Mouse (Mus musculus) thymus, postnatal 36 days (tissue): ENCODE measurements around the gene Ripor1.

Experiments
- DNase-seq, 2 experiments: peaks; one replicate each; pipeline ENCODE4 v3.0.0; 2022; ENCODE audit warnings: mixed read lengths in 2 of 2

The Ripor1 gene

DNA sequence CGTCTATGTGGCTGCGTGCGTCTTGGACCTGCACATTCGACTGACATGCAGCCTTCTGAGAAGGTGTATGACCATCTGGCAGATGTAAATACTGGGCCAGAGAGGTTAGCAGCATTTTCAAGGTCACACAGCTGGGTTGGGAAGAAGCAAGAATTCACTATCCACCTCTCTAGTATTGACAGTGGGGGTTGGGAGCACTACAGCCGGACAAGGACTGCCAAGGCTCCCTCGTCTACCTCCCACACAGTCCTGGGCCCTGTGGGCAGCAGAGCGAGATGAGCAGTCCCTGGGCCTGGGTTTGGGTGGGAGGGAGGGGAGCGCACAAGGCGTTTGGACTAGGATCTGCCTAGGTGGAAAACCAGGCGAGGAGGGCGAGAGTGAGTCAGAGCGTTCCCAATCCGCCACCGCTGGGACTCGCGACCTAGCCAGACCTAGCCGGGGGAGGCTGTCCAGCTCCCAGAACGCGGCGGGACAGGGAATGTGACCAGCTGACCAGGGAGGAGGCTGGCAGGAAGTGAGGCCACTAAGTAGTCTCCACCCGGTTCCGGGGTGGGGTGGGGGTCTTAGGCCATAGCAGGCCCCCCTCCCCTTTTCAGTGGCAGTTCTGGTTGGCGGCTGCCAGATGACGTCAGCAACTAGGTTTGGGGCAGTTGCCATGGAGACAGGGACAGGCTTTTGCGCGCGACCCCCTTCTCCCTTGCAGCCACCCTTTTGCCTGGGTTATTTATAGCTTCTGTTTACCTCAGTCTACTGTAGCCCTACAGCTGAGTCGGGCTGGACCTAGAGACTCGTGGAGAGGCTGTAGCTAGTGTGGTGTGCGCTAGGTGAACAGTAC, 1.4 kb downstream of the Ripor1 start:
- peak; percentile 81 to 88 for DNase-seq

GRCm38 (mm10) chr8:105607062-105607461, 2.0 kb downstream of the Ripor1 start:
- no peak for DNase-seq

GRCm38 (mm10) chr8:105607684-105608083, 2.6 kb downstream of the Ripor1 start:
- peak; percentile 63 to 66 for DNase-seq

DNA sequence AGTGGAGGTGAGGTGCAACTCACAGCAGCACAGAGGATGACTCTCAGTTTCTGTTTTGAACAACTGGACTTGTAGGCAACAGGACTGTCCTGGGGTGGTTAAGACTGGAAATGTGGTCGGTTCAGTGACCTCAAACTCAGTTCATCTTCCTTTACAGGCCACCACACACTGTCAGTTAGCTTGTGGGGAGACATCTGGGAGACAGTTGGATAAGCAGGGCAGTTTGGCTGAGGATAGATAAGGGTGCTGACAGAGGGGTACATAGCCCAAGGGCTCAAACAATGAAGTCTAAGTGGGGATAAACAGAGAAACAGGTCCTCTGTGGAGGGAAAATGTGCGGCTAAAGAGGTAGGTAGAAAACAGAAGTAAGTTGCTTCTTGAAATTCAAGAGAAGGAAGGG, 4.3 kb downstream of the Ripor1 start:
- no peak for DNase-seq

DNA sequence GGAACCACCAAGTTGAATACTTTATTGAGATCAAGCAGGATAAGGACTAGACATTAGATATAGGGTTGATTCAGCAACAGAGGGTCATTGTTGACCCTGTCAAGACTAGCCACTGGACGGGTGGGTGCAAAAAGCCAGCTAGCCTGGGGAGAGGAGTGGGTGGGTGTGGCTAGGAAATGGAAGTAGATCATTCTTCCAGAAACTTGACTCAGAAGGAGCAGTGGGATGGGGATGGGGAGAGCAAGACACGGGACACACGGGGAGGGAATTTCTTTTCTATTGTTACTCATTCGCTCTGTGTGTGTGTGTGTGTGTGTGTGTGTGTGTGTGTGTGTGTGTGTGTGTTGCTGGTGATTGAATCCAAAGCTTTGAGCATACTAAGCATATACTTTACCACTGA, 4.7 kb downstream of the Ripor1 start:
- DNase-seq: no peak

DNA sequence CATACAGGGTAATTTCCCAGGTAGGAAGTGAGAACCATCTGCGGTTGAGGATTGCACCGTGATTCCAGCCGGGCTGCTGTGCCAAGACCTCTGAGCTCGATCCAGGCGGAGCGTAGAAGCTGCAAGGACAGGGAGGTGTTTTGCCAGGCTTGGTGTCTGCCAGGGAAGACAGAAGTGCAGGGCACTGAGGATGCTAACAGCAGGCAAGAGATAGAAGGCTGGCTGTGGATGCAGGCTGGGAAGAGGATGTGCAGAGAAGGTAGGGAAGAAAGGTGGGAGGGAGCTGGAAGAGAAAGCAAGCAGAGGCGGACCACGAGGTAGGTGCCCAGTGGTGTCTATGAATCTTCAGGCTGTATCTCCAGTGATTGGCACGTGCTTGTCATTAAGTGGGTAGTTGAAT, 6.8 kb downstream of the Ripor1 start:
- no peak for DNase-seq

GRCm38 (mm10) chr8:105613037-105613436, 8.0 kb downstream of the Ripor1 start:
- DNase-seq: peak; percentile 32 to 50

DNA sequence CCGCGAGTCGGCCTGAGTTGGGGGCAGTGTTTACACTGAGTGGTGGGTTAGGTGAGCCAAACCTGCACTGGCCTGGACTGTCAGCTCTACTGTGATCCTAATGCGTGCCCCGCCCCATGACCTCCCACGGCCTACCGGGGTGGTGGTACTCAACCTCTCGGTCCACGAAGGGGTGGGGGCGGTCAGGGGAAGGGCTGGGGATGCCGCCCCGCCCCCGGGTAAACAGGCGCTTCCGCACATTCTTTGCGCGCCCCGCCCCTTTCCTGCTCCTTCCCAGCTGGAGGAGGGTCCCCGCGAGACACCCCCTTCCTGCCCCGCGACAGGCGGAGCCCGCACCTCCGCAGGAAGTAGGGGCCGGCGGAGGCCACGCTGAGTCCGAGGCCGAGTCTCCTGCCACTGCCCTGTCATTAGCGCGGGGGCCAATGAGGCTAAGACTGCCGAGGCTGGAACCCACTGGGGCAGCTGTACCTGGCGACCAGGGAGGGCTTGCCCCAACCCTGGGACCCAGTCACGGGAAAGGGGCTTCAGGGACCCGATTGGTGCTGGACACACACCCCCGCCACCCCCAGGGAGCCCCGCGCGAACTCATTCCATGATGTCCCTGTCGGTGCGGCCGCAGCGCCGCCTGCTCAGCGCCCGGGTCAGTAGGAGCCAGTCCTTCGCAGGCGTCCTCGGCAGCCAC, 8.9 kb downstream of the Ripor1 start:
- DNase-seq: peak; percentile 87 to 92

DNA sequence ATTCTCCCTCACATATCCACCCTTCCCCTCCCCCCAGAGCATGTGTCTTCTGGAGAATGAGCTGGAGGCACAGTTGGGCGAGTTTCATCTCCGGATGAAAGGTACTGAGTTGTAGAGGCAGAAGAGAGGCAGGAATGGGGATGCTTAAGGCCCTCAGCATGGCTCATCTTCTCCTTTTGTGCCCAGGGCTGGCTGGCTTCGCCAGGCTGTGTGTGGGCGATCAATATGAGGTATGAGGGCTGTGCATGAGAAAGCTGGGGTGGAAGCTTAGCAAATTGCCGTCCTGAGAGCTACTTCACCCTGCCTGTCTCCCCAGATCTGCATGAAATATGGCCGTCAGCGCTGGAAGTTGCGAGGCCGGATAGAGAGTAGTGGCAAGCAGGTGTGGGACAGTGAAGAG, 10.9 kb downstream of the Ripor1 start:
- DNase-seq: no peak

DNA sequence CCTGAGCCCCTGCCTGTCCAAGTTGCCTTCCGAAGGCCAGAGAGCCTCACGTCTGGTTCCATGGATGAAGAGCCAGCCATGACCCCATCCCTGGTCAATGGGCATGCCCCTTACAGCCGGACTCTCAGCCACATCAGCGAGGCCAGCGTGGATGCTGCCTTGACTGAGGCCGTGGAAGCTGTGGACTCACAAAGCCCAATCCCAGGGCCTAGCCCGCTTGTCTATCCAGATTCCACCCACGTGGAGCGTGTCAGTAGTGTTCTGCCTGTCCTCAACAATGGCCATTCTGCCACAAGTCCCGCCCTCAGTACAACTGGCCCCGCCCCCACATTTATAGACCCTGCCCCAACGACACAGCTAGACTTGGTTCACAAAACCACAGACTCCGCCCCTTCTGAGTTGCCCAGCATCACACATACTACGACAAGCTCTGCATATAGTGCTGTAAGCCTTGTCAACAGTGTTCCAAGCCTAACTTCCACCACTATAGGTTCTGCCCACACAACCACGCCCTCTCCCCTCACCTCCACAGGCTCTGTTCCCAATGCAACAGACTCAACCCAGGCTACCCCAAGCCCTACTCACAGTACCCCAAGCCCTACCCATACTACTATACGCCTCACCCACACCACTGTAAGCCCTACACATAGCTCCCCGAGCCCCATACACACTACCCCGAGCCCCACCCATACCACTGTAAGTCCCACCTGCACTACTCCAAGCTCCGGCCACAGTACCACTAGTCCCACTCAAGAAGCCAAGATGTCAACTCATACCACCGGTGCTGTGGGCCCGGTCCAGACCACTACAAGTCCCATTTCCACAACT, 12.6 kb downstream of the Ripor1 start:
- peak; percentile 37 to 64 for DNase-seq

- peak in 1 of 2 experiments; percentile 36 for DNase-seq
These were observed 13.2 kb downstream of the Ripor1 start for GRCm38 (mm10) chr8:105618279-105618634.

GRCm38 (mm10) chr8:105618892-105619591, 14.0 kb downstream of the Ripor1 start:
- DNase-seq: peak in 1 of 2 experiments; percentile 34

GRCm38 (mm10) chr8:105620211-105620610, 15.2 kb downstream of the Ripor1 start:
- peak in 1 of 2 experiments; percentile 52 for DNase-seq

GRCm38 (mm10) chr8:105620946-105621720, 16.1 kb downstream of the Ripor1 start:
- peak in 1 of 2 experiments; percentile 55 for DNase-seq

- DNase-seq: peak in 1 of 2 experiments; percentile 49
These were observed 16.8 kb downstream of the Ripor1 start for GRCm38 (mm10) chr8:105621841-105622240.

DNA sequence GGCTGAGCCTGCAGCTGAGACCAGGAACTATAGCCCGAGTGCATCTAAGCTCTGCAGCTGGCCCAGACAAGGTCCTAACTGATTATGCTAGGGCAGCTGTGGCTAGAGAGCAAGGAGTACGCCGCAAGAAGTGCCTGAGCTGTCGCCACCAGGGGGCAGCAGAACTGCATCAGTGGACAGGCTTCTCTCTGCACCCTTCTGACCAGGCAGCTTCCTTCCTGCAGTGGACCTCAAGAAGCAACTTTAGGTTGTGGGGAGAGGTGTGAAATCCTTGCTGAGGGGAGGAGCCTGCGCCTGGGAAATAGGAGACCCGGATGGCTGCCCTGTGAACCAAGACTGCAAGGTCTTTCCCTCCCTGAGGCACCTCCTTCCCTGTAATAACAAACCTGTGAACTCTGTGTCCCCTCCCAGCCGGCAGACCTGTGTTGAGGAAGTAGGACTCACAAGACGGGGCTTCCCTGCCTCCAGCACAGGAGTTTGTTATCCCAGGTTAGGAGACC, 17.4 kb downstream of the Ripor1 start:
- peak; percentile 96 to 98 for DNase-seq

DNA sequence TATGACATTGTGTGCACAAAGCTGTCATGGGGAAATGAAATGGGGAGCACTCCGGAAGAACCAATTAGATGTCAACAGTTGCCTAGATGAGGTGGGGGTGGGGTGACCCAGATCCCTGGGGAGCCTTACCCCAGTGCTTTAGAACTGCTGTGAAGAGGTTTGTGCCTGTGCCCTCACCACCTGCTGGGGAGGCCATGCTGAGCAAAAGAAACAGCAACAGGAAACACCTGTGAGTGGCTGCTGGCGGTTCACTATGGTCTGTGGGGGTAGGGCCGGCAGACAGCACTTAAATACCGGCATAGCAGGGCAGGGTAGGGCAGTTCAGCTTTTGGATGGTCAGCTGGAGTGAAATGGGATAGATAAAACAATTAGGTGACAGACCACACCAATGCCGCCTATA, 18.1 kb downstream of the Ripor1 start:
- peak; percentile 86 to 96 for DNase-seq

- peak; percentile 50 to 54 for DNase-seq
These were observed 18.7 kb downstream of the Ripor1 start for GRCm38 (mm10) chr8:105623679-105624245.

DNA sequence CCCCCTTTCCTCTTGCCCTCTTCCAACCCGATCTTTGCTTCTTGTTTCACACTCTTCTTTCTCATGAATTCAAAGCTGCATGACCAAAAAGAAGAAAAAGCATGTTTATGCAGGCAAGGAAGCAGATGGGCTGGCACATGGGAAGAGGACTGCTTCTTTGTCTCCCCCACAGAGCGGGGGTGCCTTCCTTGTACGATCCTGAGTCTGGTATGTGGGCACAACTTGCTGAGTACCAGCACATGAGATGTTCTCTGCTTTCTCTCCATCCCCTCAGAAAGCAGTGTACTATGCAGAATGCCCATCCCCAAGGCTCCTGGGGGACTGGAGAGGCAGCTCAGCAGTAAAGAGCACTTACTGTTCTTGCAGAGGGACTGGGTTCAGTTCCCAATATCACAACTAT, 19.3 kb downstream of the Ripor1 start:
- DNase-seq: peak; percentile 71 to 75

DNA sequence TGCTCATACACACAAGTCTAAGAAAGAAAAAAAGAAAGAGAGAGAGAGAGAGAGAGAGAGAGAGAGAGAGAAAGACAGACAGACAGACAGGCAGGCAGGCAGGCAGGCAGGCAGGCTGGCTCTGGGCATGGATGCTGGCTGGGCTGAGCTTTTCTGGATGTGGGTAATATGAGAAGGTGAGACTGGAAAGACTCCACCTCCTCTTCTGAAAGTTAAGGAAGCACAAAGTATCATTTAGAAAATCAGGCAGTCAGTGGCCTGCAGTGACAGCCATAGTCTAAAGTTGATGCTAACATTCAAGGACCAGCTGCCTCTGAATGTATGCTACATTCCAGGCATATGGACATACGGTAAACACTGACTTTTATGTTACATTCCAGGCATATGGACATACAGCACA, 19.8 kb downstream of the Ripor1 start:
- peak; percentile 42 to 51 for DNase-seq

DNA sequence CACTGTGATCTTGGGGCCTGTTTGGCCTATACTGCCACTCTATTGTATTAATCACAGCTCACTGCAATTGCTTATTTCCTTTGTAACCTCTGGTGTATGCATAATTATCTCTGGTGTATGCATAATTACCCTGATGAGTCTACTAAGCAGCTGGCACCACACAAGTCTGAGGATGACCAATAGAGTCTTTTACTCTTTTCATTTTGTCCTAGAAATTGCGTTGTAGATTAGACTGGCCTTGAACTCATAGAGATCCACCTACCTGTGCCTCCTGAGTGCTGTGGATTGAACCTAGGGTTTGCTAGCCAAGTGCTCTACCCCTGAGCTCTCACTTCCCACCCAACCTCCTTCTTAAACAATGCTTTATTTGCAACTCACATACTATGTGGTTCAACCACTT, 21.0 kb downstream of the Ripor1 start:
- no peak for DNase-seq
